Mouse (Mus musculus) kidney, adult 2 months (tissue): Measurements from ENCODE around the gene Extl1. TPM values are rescaled to one million over a fixed set of nuclear protein-coding genes. Genes with fewer than 3 reads are reported as not detected.

Source experiments
- DNase-seq: peaks from one replicate; pipeline ENCODE4 v3.0.0; 2021
- H3K27ac ChIP-seq: fragments of 200-500 bp; 2 replicates; pipeline ENCODE4 v1.5.1; 2012; ENCODE audit warnings: low read depth, low read length, control low read depth, inconsistent platforms; ENCODE audit not compliant: insufficient read depth
- H3K27me3 ChIP-seq: fragments of 200-500 bp; replicated peaks from 2 replicates; pipeline ENCODE4 v1.6.1; 2012; ENCODE audit warnings: mild to moderate bottlenecking, moderate library complexity, low read length, inconsistent platforms; ENCODE audit not compliant: control insufficient read depth, insufficient read depth
- H3K36me3 ChIP-seq: fragments of 200-500 bp; 2 replicates; pipeline ENCODE4 v1.6.1; 2012; ENCODE audit warnings: mild to moderate bottlenecking, moderate library complexity, low read length, inconsistent platforms; ENCODE audit not compliant: control insufficient read depth, insufficient read depth
- H3K4me1 ChIP-seq: fragments of 200-500 bp; 2 replicates; pipeline ENCODE4 v1.6.1; 2011; ENCODE audit warnings: low read length; ENCODE audit not compliant: control insufficient read depth, insufficient read depth
- H3K4me3 ChIP-seq: fragments of 200-500 bp; 2 replicates; pipeline ENCODE4 v1.5.1; 2011; ENCODE audit warnings: mild to moderate bottlenecking, low read depth, low read length, control low read depth; ENCODE audit not compliant: insufficient read depth
- CTCF ChIP-seq: fragments of 200-500 bp; conservative IDR thresholded peaks from 2 replicates; pipeline ENCODE4 v1.5.1; 2011; ENCODE audit warnings: low read depth, mild to moderate bottlenecking, control low read depth, low read length, moderate library complexity, mixed read lengths; ENCODE audit not compliant: insufficient read depth, insufficient read length
- POLR2A ChIP-seq: fragments of 200-500 bp; IDR thresholded peaks from one replicate; pipeline ENCODE4 v1.6.1; 2011; ENCODE audit warnings: low read depth, low read length, control low read depth
- WGBS: fragments of 180-500 bp; shearing (Covaris S2); methylation state at CpG from one replicate; pipeline ENCODE4 v1.1.7; 2018; 5-methylcytosine and 5-hydroxymethylcytosine counted together
- polyA plus RNA-seq: library from polyadenylated mRNA; depleted of rRNA; stranded (reverse); fragments of >200 nt; gene quantifications from 2 replicates; pipeline ENCODE4 v1.2.3, GENCODE M21; 2012

Extl1 gene
- polyA plus RNA-seq, 1 experiment: 1.3 TPM

- 64% methylated on average over 12 of the region's 12 CpGs for WGBS
- no peak overlapping the region for H3K27ac ChIP-seq
- no peaks in the 10 kb centered on the region for H3K36me3 ChIP-seq
- H3K4me1 ChIP-seq: peaks cover 29% of the 10 kb centered on the region
- DNase-seq: no peak
- TF ChIP-seq POLR2A: no peak
- TF ChIP-seq CTCF: no peak
- no peaks in the 10 kb centered on the region for H3K27me3 ChIP-seq
- no peak overlapping the region for H3K4me3 ChIP-seq
Observed at GRCm38 (mm10) chr4:134352261-134352707, 31.4 kb downstream of the Extl1 start.

GRCm38 (mm10) chr4:134351329-134352260 lies 32.1 kb downstream of the Extl1 start:
- TF ChIP-seq CTCF (no peak), POLR2A (no peak)
- Histone ChIP-seq H3K27me3 (no peaks in the 10 kb centered on the region), H3K36me3 (no peaks in the 10 kb centered on the region), H3K4me3 (no peak overlapping the region), H3K4me1 (peaks cover 23% of the 10 kb centered on the region), H3K27ac (0 out of 2 replicates have a peak overlapping the region, but pooled peaks have one; percentile 6)
- WGBS: 38% methylated on average over 18 of the region's 18 CpGs
- DNase-seq: peak; percentile 46

- no peak for TF ChIP-seq POLR2A
- TF ChIP-seq CTCF: no peak
- H3K27me3 ChIP-seq: no peaks in the 10 kb centered on the region
- H3K27ac ChIP-seq: no peak overlapping the region
- whole genome bisulfite sequencing: 80% methylated on average over 6 of the region's 6 CpGs
- no peak overlapping the region for H3K4me3 ChIP-seq
- H3K4me1 ChIP-seq: peaks cover 16% of the 10 kb centered on the region
- no peak for DNase-seq
- no peaks in the 10 kb centered on the region for H3K36me3 ChIP-seq
Observed at GRCm38 (mm10) chr4:134350641-134351040, 33.0 kb downstream of the Extl1 start.

GRCm38 (mm10) chr4:134349829-134350228 lies 33.8 kb downstream of the Extl1 start:
- Histone ChIP-seq H3K4me3 (no peak overlapping the region), H3K27ac (no peak overlapping the region), H3K4me1 (peaks cover 16% of the 10 kb centered on the region), H3K27me3 (no peaks in the 10 kb centered on the region), H3K36me3 (no peaks in the 10 kb centered on the region)
- no peak for DNase-seq
- TF ChIP-seq CTCF: no peak
- no peak for TF ChIP-seq POLR2A
- 96% methylated on average over 7 of the region's 7 CpGs for WGBS

- Histone ChIP-seq H3K27ac (no peak overlapping the region), H3K4me1 (peaks cover 12% of the 10 kb centered on the region), H3K4me3 (no peak overlapping the region), H3K36me3 (no peaks in the 10 kb centered on the region), H3K27me3 (no peaks in the 10 kb centered on the region)
- no peak for DNase-seq
- WGBS: 72% methylated on average over 5 of the region's 5 CpGs
- TF ChIP-seq POLR2A (no peak), CTCF (no peak)
Observed at GRCm38 (mm10) chr4:134348545-134348944, 35.1 kb downstream of the Extl1 start.

GRCm38 (mm10) chr4:134348078-134348477 lies 35.6 kb downstream of the Extl1 start:
- Histone ChIP-seq H3K4me1 (peaks cover 12% of the 10 kb centered on the region), H3K27me3 (no peaks in the 10 kb centered on the region), H3K4me3 (no peak overlapping the region), H3K27ac (no peak overlapping the region), H3K36me3 (no peaks in the 10 kb centered on the region)
- peak; percentile 91 for DNase-seq
- TF ChIP-seq CTCF (no peak), POLR2A (no peak)
- 46% methylated on average over 11 of the region's 11 CpGs for WGBS

GRCm38 (mm10) chr4:134345802-134346201 lies 37.8 kb downstream of the Extl1 start:
- Histone ChIP-seq H3K27ac (no peak overlapping the region), H3K27me3 (no peaks in the 10 kb centered on the region), H3K4me3 (no peak overlapping the region), H3K4me1 (peaks cover 10% of the 10 kb centered on the region; the same call in 1 of the 2 replicates), H3K36me3 (no peaks in the 10 kb centered on the region)
- 89% methylated on average over 15 of the region's 15 CpGs for WGBS
- no peak for TF ChIP-seq POLR2A
- no peak for TF ChIP-seq CTCF
- DNase-seq: peak; percentile 55
